Mouse (Mus musculus): ENCODE data around the gene Tnrc6b. TPM values are rescaled to one million over a fixed set of nuclear protein-coding genes. Genes with fewer than 3 reads are reported as not detected.
"Not testable (repeated sequence)": the region's sequence is repeated elsewhere in the genome, so short reads cannot be mapped to it uniquely, and the experiment has no call there.

Tnrc6b gene
- polyA plus RNA-seq, 1 experiment from 2014 or later: 18.7 TPM

GRCm38 (mm10) chr15:80852527-80852926 lies 141.4 kb downstream of the Tnrc6b start:
- 62% methylated on average over 3 of the region's 3 CpGs for WGBS (ENCODE audit: insufficient replicate concordance)
- not testable (repeated sequence) for H3K9me3 ChIP-seq (replicated peaks); H3K4me2 ChIP-seq

GRCm38 (mm10) chr15:80859366-80859765 lies 148.3 kb downstream of the Tnrc6b start:
- H3K4me3 ChIP-seq (replicated peaks): no peak overlapping the region
- ATAC-seq (ENCODE audit: low read depth) (no peak), DNase-seq (no peak)
- WGBS (ENCODE audit: insufficient replicate concordance): 94% methylated on average over 2 of the region's 2 CpGs
- no peak overlapping the region for H3K9ac ChIP-seq
- no peak overlapping the region for H3K27ac ChIP-seq
- H3K9me3 ChIP-seq (replicated peaks): no peaks in the 10 kb centered on the region
- H3K27me3 ChIP-seq: no peaks in the 10 kb centered on the region
- H3K4me2 ChIP-seq: no peak overlapping the region
- H3K36me3 ChIP-seq: peaks cover 26% of the 10 kb centered on the region
- H3K4me1 ChIP-seq (replicated peaks): peaks cover 12% of the 10 kb centered on the region

More at GRCm38 (mm10) chr15:80852527-80852926, 141.4 kb downstream of the Tnrc6b start:
- DNase-seq; H3K4me3 ChIP-seq (replicated peaks); H3K27me3 ChIP-seq; H3K27ac ChIP-seq; ATAC-seq (ENCODE audit: low read depth); H3K9ac ChIP-seq: not testable (repeated sequence)
- peaks cover 45% of the 10 kb centered on the region for H3K4me1 ChIP-seq (replicated peaks)
- peaks cover 24% of the 10 kb centered on the region for H3K36me3 ChIP-seq

GRCm38 (mm10) chr15:80861302-80861701 lies 150.2 kb downstream of the Tnrc6b start:
- ATAC-seq (ENCODE audit: low read depth): no peak
- Histone ChIP-seq H3K4me3 (replicated peaks) (no peak overlapping the region), H3K4me1 (replicated peaks) (peaks cover 8% of the 10 kb centered on the region; the same call in 1 of the 2 replicates), H3K36me3 (peaks cover 35% of the 10 kb centered on the region), H3K4me2 (no peak overlapping the region), H3K9ac (no peak overlapping the region), H3K27me3 (no peaks in the 10 kb centered on the region), H3K27ac (no peak overlapping the region), H3K9me3 (replicated peaks) (no peaks in the 10 kb centered on the region)
- no peak for DNase-seq
- 100% methylated on average over 1 of the region's 1 CpGs for WGBS (ENCODE audit: insufficient replicate concordance)

- ATAC-seq (ENCODE audit: low read depth): no peak
- Histone ChIP-seq H3K27me3 (no peaks in the 10 kb centered on the region), H3K4me1 (replicated peaks) (peaks cover 8% of the 10 kb centered on the region; the same call in 1 of the 2 replicates), H3K4me2 (no peak overlapping the region), H3K9me3 (replicated peaks) (no peaks in the 10 kb centered on the region), H3K27ac (no peak overlapping the region), H3K9ac (no peak overlapping the region), H3K36me3 (peaks cover 42% of the 10 kb centered on the region), H3K4me3 (replicated peaks) (no peak overlapping the region)
- DNase-seq: no peak
- 83% methylated on average over 2 of the region's 2 CpGs for WGBS (ENCODE audit: insufficient replicate concordance)
Observed at GRCm38 (mm10) chr15:80862027-80862426, 150.9 kb downstream of the Tnrc6b start.

DNA sequence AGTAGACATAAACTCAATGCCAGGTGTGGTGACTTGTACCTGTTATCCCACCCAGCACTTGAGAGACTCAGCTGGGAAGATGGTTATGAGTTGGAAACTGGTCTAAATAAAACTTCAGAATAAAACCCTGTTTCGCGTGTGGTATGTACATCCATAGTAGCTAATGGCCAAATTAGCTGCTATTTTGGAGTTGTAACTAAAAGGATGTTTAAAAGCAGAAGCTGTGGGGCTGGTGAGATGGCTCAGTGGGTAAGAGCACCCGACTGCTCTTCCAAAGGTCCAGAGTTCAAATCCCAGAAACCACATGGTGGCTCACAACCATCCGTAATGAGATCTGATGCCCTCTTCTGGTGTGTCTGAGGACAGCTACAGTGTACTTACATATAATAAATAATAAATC lies 157.5 kb downstream of the Tnrc6b start:
- 89% methylated on average over 4 of the region's 4 CpGs for WGBS (ENCODE audit: insufficient replicate concordance)
- DNase-seq; H3K4me3 ChIP-seq (replicated peaks); H3K27ac ChIP-seq; H3K9me3 ChIP-seq (replicated peaks); H3K27me3 ChIP-seq; ATAC-seq (ENCODE audit: low read depth); H3K4me2 ChIP-seq; H3K9ac ChIP-seq; H3K4me1 ChIP-seq (replicated peaks): not testable (repeated sequence)
- H3K36me3 ChIP-seq: peaks cover 40% of the 10 kb centered on the region

DNA sequence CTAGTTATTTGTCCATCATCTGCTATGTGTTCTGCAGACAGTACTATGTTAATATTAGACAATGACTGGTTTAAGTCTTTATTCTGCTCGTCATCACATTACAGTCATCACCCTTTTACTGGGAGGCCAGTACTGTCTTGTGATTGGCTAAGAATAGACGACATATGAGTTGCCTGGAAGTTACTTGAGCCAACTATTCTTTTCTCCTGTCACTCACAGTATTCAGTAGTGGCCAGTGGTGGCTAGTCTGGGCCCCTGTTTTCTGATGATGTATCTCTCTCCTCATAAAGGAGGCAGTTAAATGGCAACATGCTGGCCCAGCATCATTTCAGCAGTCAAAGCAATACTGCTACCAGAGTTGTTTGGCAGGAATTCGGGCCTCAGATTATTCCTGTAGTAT lies 163.6 kb downstream of the Tnrc6b start:
- Histone ChIP-seq H3K9me3 (replicated peaks) (no peaks in the 10 kb centered on the region), H3K36me3 (peaks cover 45% of the 10 kb centered on the region), H3K4me1 (replicated peaks) (no peaks in the 10 kb centered on the region; the same call in 1 of the 2 replicates), H3K4me3 (replicated peaks) (no peak overlapping the region), H3K27ac (no peak overlapping the region), H3K9ac (no peak overlapping the region), H3K4me2 (no peak overlapping the region), H3K27me3 (no peaks in the 10 kb centered on the region)
- 78% methylated on average over 3 of the region's 3 CpGs for WGBS (ENCODE audit: insufficient replicate concordance)
- no peak for ATAC-seq (ENCODE audit: low read depth)
- no peak for DNase-seq

GRCm38 (mm10) chr15:80876231-80876630 lies 165.1 kb downstream of the Tnrc6b start:
- H3K36me3 ChIP-seq: peaks cover 57% of the 10 kb centered on the region
- H3K4me2 ChIP-seq: no peak overlapping the region
- no peak overlapping the region for H3K27ac ChIP-seq
- WGBS (ENCODE audit: insufficient replicate concordance): 89% methylated on average over 21 of the region's 21 CpGs
- no peak overlapping the region for H3K9ac ChIP-seq
- no peaks in the 10 kb centered on the region for H3K9me3 ChIP-seq (replicated peaks)
- no peaks in the 10 kb centered on the region for H3K27me3 ChIP-seq
- no peaks in the 10 kb centered on the region; the same call in 1 of the 2 replicates for H3K4me1 ChIP-seq (replicated peaks)
- ATAC-seq (ENCODE audit: low read depth) (no peak), DNase-seq (no peak)
- no peak overlapping the region for H3K4me3 ChIP-seq (replicated peaks)

DNA sequence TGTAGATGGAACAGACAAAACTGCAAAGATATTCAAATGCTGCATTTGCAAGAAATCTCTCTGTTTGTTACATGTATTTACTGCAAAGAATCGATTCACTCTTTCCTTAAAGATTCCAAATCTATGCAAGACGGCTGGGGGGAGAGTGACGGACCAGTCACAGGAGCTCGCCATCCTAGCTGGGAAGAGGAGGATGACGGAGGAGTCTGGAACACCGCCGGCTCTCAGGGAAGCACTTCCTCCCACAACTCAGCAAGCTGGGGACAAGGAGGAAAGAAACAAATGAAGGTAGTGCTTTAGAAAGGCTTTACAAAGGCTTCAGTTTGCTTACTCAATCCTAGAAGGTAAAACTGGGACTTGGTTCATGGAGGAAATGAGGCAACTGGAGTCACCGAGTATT lies 173.0 kb downstream of the Tnrc6b start:
- H3K4me2 ChIP-seq: no peak overlapping the region
- no peak overlapping the region for H3K27ac ChIP-seq
- ATAC-seq (ENCODE audit: low read depth) (no peak), DNase-seq (no peak)
- H3K36me3 ChIP-seq: peaks cover 92% of the 10 kb centered on the region
- no peak overlapping the region for H3K4me3 ChIP-seq (replicated peaks)
- no peaks in the 10 kb centered on the region for H3K27me3 ChIP-seq
- no peaks in the 10 kb centered on the region for H3K9me3 ChIP-seq (replicated peaks)
- 86% methylated on average over 8 of the region's 8 CpGs for WGBS (ENCODE audit: insufficient replicate concordance)
- H3K9ac ChIP-seq: no peak overlapping the region
- H3K4me1 ChIP-seq (replicated peaks): no peaks in the 10 kb centered on the region; the same call in 1 of the 2 replicates

- ATAC-seq (ENCODE audit: low read depth): no peak
- H3K27me3 ChIP-seq: no peaks in the 10 kb centered on the region
- no peak overlapping the region for H3K9ac ChIP-seq
- no peak overlapping the region for H3K4me3 ChIP-seq (replicated peaks)
- H3K4me1 ChIP-seq (replicated peaks): no peaks in the 10 kb centered on the region
- no peak overlapping the region for H3K4me2 ChIP-seq
- DNase-seq: no peak
- peaks cover 88% of the 10 kb centered on the region for H3K36me3 ChIP-seq
- H3K27ac ChIP-seq: no peak overlapping the region
- H3K9me3 ChIP-seq (replicated peaks): no peaks in the 10 kb centered on the region
- 90% methylated on average over 1 of the region's 1 CpGs for WGBS (ENCODE audit: insufficient replicate concordance)
Observed at GRCm38 (mm10) chr15:80886361-80887156, 175.4 kb downstream of the Tnrc6b start.

DNA sequence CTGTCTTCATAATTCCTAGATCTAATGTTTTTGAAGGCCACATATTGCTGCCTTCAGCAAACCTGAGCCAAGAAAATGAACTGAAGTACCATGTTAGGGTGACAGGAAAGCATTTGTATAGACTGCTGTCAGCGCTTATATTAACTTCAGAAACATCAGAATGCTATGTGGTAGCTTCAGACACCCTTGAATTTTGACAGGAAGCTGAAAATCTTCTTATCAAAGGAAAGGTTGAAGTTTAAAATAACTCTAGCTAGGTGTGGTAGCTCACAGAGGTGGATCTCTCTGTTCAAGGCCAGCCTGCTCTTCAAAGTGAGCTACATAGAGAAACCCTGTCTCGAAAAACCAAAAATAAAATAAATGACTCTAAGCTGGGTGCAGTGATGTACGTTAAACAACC lies 181.2 kb downstream of the Tnrc6b start:
- WGBS (ENCODE audit: insufficient replicate concordance): 93% methylated on average over 3 of the region's 3 CpGs
- H3K27ac ChIP-seq: no peak overlapping the region
- no peak overlapping the region for H3K9ac ChIP-seq
- ATAC-seq (ENCODE audit: low read depth) (no peak), DNase-seq (no peak)
- no peaks in the 10 kb centered on the region for H3K4me1 ChIP-seq (replicated peaks)
- no peaks in the 10 kb centered on the region for H3K27me3 ChIP-seq
- no peak overlapping the region for H3K4me2 ChIP-seq
- no peaks in the 10 kb centered on the region for H3K9me3 ChIP-seq (replicated peaks)
- H3K4me3 ChIP-seq (replicated peaks): no peak overlapping the region
- H3K36me3 ChIP-seq: peaks cover 86% of the 10 kb centered on the region

- WGBS (ENCODE audit: insufficient replicate concordance): 74% methylated on average over 10 of the region's 10 CpGs
- no peak overlapping the region for H3K4me2 ChIP-seq
- no peaks in the 10 kb centered on the region for H3K9me3 ChIP-seq (replicated peaks)
- H3K9ac ChIP-seq: no peak overlapping the region
- H3K36me3 ChIP-seq: peaks cover 89% of the 10 kb centered on the region
- no peaks in the 10 kb centered on the region for H3K27me3 ChIP-seq
- no peak for DNase-seq
- ATAC-seq (ENCODE audit: low read depth): no peak
- no peak overlapping the region for H3K27ac ChIP-seq
- H3K4me3 ChIP-seq (replicated peaks): no peak overlapping the region
- H3K4me1 ChIP-seq (replicated peaks): 0 out of 2 replicates have a peak, but pooled peaks cover 3% of the 10 kb centered on the region
Observed at GRCm38 (mm10) chr15:80896741-80897140, 185.6 kb downstream of the Tnrc6b start.

DNA sequence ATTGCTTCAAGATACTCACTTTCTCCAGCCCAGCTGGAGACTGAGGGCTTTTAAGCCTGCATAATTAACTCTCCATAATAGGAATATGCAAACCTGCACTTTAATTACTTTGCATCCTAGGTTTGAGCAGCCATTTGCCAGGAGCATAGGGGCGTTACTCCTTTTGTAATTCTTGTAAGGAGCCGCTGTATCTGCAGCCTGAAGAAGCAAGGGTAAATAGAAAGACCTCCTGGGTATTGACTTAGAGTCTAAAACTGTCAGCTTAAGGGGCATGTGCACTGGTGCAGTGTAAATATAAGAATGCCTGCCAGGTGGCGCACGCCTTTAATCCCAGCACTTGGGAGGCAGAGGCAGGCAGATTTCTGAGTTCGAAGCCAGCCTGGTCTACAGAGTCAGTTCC lies 186.8 kb downstream of the Tnrc6b start:
- Histone ChIP-seq H3K4me1 (replicated peaks) (0 out of 2 replicates have a peak, but pooled peaks cover 3% of the 10 kb centered on the region), H3K27me3 (no peaks in the 10 kb centered on the region), H3K36me3 (peaks cover 94% of the 10 kb centered on the region), H3K9ac (no peak overlapping the region), H3K9me3 (replicated peaks) (no peaks in the 10 kb centered on the region), H3K4me2 (no peak overlapping the region), H3K4me3 (replicated peaks) (no peak overlapping the region), H3K27ac (no peak overlapping the region)
- DNase-seq (no peak), ATAC-seq (ENCODE audit: low read depth) (no peak)
- WGBS (ENCODE audit: insufficient replicate concordance): 90% methylated on average over 5 of the region's 5 CpGs

Measured in liver, embryonic 13.5 days (tissue).